Mouse (Mus musculus) left cerebral cortex, adult 9 months (tissue): ENCODE measurements around the gene Spata17.
A peak's percentile ranks its signal among the peaks of the same experiment; 100 is the strongest.

ENCODE experiments used
- DNase-seq, 2 experiments: peaks; one replicate each; pipeline ENCODE4 v3.0.0; 2022; ENCODE audit warnings: low spot score in 2 of 2

The Spata17 gene

GRCm38 (mm10) chr1:187215181-187216116, at the start of gene Spata17, which contains the start of gene Gpatch2:
Gene Spata17 (minus strand): TSS chr1:187215465.
Gene Gpatch2 (plus strand): TSS chr1:187215508.
- DNase-seq, result peak; percentile 9 to 72

DNA sequence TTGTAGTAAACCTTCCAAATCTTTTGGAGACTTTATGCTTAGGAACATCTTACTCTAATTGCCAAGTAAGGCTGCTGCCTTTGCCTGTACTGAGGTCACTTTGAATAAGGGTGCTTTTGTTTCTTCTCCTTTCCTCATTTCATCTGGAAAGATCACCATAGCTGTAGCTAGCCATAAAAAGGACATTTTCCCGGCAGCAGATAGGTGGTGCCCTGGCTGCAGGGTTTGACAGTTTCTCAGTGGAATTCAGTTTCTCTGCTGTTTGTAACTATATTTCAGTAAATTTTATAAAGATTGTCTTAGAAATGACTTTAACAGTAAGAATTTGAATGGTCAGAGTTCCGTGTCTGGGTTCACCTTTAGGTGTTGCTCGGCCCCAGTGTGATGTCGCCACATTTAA, 43.5 kb upstream of the Spata17 start:
- no peak for DNase-seq

GRCm38 (mm10) chr1:187250741-187251262, 35.5 kb upstream of the Spata17 start:
- no peak for DNase-seq

DNA sequence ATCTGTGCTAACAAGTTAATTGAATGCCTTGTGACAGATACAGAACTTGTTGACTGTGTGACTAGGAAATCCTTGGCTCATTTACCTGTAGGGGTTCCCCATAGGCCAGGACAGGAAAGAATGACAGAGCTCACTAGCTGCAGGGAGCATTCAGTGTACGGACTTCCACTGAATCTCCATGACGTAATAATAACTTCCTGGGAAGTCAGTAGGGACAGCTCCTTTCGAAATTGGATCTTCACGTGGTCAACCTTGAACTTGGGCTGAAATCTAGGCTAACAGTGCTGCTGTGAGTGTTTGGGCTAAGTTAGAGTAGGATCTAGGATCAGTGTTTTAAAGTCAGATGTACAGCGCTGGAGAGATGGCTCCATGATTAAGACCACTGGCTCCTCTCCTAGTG, 29.5 kb upstream of the Spata17 start:
- DNase-seq, result no peak

GRCm38 (mm10) chr1:187241329-187241728, 26.1 kb upstream of the Spata17 start:
- DNase-seq, result no peak

GRCm38 (mm10) chr1:187240304-187240703, 25.0 kb upstream of the Spata17 start:
- no peak for DNase-seq

GRCm38 (mm10) chr1:187238061-187238460, 22.8 kb upstream of the Spata17 start:
- no peak for DNase-seq

GRCm38 (mm10) chr1:187236296-187236695, 21.0 kb upstream of the Spata17 start:
- no peak for DNase-seq

DNA sequence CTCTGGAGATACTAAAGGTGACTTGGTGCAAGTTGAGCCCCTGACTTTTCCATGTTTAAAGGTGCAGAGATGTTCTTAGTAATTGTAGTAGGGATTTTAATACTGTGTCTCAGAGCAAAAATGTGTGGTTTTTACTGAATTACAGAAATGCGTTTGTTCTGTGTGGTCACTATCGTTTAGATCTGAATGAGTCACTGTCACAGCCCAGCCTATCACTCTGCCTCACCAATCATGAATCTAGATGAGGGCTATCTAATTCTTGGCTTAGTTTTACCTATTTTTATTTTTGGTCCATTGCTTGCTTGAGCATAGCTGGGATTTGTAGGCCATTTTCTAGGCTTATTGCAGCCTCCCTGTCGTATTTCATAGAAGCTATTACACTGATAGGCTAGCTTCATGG, 19.9 kb upstream of the Spata17 start:
- DNase-seq, result no peak

DNA sequence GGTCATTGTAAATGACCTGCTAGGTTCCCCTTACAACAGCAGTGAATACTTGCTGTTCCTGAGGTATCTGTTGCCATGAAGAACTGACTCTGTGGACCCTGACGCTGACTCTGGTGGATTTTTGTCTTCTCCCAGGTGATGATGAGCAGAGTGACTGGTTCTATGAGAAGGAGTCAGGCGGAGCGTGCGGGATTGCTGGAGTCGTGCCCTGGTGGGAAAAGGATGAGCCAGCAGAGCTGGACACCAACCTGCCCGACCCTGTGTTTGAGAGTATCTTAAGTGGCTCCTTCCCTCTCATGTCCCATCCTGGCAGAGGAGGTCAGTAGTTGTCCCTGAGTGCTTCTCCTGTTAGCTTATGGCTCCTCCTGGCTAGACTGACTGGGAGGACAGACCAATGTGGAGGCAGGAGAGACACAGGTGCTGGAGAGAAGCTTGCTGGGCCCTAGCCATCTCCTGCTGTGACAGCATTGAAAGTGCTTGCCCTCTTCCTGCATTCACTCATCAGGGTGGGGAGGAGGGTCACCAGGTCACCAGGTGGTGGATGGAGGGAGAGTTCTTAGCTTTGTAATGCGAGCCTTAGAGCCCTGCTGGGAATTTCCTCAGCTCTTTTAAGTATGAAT, 17.8 kb upstream of the Spata17 start:
- DNase-seq, result no peak

GRCm38 (mm10) chr1:187232196-187232955, 17.1 kb upstream of the Spata17 start:
- no peak for DNase-seq

GRCm38 (mm10) chr1:187230255-187230654, 15.0 kb upstream of the Spata17 start:
- DNase-seq, result no peak

DNA sequence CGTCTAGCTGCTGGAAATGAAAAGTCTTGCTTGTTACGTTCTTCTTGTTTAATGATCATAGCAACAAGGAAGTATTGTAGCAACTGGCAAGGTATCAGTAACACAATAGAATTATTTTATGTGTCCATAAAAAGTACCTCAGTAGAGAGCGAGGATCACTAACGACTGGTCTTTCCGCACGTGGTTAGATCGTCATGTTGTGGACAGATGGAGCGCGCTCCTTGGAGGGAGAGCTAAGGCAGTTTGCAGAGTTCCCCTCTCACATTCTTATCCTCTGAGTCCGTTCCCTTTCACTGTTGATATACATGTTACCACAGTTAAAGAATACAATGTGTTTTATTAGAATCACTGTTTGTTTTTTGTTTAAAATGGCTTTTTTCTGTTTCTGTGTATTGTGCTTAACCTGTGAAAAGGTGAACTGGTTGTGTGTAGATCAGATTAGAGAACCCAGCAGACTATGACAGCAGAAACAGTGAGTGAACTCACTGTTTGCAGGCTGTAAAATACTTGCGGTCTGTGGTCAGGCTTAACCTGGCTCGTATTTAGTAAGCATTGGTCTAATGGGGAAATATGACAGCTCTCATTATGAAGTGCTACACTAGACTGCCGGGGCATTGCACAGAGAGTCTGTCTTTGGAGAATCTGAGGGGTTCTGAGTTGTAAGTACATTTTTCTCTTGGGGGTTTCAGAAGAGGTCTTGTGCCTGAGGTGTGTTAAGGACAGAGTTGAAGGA, 13.3 kb upstream of the Spata17 start:
- DNase-seq, result no peak

GRCm38 (mm10) chr1:187226328-187227025, 11.2 kb upstream of the Spata17 start:
- DNase-seq, result no peak

- no peak for DNase-seq
These were observed 5.5 kb upstream of the Spata17 start for GRCm38 (mm10) chr1:187220756-187221155.

DNA sequence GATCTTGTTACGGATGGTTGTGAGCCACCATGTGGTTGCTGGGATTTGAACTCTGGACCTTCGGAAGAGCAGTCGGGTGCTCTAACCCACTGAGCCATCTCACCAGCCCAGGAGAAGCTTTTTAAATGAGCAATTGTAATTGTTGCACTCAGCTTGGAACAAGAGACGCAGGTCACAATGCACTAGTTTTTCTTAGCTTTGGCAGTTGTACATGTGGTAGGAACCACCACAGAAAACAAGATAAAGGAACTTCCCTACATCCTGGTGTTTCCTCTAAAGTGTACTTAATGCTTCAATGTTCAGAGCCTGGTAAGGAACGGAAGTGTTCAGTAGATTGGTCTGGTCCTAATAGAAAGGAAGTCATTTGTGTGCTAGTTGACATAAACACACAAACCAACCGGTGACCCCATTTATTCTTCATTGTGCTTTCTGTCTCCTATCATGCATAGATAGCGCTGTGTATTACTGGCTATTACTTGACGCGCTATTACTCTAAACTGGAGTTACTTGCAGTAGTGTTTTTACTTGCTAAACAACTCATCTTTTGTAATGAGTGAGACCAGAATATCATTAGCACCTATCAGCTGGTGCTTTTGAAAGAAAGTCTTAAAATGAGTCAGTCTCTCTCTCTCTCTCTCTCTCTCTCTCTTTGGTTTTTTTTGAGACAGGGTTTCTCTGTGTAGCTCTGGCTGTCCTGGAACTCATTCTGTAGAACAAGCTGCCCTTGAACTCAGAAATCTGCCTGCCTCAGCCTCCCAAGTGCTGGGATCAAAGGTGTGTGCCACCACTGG, 1.6 kb upstream of the Spata17 start:
- no peak for DNase-seq

DNA sequence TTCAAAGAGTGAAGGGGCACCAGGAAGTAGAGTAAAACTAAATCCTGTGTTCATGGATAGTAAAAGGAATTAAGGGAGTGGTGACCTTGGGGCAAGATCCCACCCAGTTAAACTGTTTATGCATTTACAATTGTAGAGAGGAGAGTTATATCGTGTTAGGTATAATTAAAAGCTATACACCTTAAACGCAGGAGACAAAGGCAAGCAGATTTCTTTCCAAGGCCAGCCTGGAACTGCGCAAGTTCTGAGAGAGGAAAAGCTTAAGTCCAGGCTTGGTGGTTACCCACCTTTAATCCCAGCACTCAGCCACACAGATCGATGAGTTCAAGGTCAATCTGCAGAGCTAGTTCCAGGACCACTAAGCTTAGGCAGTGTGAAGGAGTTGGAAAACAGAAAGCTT, 4.5 kb downstream of the Spata17 start:
- DNase-seq, result no peak

DNA sequence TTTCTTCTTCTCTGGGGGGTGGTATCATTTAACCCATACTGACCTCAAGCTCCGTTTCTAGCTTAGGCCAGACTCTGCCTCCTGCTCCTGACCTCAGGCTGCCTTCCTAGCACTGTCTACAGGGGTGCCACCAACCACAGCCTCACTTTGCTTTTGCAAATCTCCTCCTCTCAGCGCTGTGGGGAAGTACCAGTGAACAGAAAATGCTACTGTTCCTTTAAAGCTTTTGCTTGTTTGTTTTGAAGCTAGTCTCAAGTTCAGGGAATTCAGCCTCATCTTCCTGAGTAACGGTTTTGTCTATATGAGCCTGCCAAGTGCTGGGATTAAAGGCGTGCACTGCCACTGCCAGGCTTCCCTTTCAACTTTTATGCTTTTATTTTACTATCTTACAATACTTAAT, 5.8 kb downstream of the Spata17 start:
- no peak for DNase-seq

GRCm38 (mm10) chr1:187205506-187205905, 9.8 kb downstream of the Spata17 start:
- DNase-seq, result no peak

GRCm38 (mm10) chr1:187178546-187178945, 36.7 kb downstream of the Spata17 start:
- DNase-seq, result no peak
